Mouse (Mus musculus): ENCODE measurements around the gene Acsbg2.

DNA sequence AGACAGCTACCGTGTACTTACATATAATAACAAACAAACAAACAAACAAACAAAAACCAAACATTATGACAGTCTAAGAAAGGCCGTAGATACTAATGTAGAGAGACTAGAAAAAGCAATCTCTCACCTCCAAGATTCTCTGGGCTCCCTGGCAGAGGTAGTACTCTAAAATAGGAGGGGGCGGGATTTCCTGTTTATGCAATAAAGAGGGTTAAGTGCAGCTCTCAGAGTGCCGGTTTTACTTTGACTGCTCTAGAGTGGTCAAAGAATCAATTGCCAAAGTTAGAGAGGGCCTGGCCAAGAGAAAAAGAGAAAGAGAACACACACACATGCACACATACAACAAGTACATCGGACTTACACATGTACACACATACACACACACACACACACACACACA, 32.1 kb downstream of the Acsbg2 start:
- TF ChIP-seq POLR2A (IDR thresholded peaks at IDR 0.05; ENCODE audit: borderline replicate concordance, extremely low read depth, low read depth, low read length) (no peak), CTCF (IDR thresholded peaks at IDR 0.05; ENCODE audit: insufficient read depth, low read length) (no peak)

Measured in lung, adult 2 months (tissue).